Mouse (Mus musculus): Measurements from ENCODE around the gene Irf2bp2. TPM values are rescaled to one million over a fixed set of nuclear protein-coding genes. Genes with fewer than 3 reads are reported as not detected.

Irf2bp2 gene
- polyA plus RNA-seq, 1 experiment from 2014 or later, result 3.3 TPM

GRCm38 (mm10) chr8:126566446-126567062 is 27.2 kb downstream of the Irf2bp2 start:
- Histone ChIP-seq H3K4me1 (replicated peaks) (peaks cover 57% of the 10 kb centered on the region), H3K9me3 (no peaks in the 10 kb centered on the region), H3K4me3 (0 out of 2 replicates have a peak overlapping the region, but pooled peaks have one; percentile 6), H3K27me3 (ENCODE audit: insufficient read depth, poor library complexity, severe bottlenecking) (no peaks in the 10 kb centered on the region), H3K36me3 (no peaks in the 10 kb centered on the region), H3K27ac (peak overlapping the region; percentile 86)
- WGBS, result 9% methylated on average over 14 of the region's 14 CpGs
- peak; percentile 60 for DNase-seq (ENCODE audit: low spot score)

DNA sequence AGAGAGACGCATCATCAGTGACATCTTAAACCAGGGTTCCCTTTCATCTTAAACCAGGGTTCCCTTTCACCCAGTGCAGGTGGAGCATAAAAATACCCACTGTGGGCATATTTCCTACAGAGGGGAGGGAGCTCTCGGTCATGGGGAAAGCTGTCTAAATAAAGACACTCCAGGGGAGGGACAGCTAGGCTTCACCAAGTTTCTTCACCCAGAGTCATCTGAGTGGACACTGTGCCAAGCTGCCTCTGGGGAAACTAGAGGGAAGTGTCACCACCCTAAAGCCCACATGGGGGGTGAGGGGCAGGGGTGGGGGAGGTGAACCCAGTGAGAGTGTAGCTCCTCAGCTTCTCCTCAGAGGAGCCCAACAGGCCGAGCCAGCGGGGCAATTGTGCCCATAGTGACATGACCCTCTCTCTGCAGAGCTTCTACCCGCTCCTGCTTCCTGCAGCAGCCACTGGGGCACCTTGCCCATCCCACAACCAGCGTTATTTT is 27.8 kb downstream of the Irf2bp2 start:
- DNase-seq (ENCODE audit: low spot score), result no peak
- Histone ChIP-seq H3K4me3 (0 out of 2 replicates have a peak overlapping the region, but pooled peaks have one; percentile 6), H3K9me3 (0 out of 2 replicates have a peak, but pooled peaks cover 3% of the 10 kb centered on the region), H3K27me3 (ENCODE audit: insufficient read depth, poor library complexity, severe bottlenecking) (no peaks in the 10 kb centered on the region), H3K4me1 (replicated peaks) (peaks cover 54% of the 10 kb centered on the region), H3K36me3 (no peaks in the 10 kb centered on the region), H3K27ac (peak overlapping the region; percentile 86)
- 56% methylated on average over 6 of the region's 6 CpGs for WGBS

GRCm38 (mm10) chr8:126565231-126565781 is 28.5 kb downstream of the Irf2bp2 start:
- H3K4me3 ChIP-seq, result no peak overlapping the region
- no peak for DNase-seq (ENCODE audit: low spot score)
- H3K9me3 ChIP-seq, result 0 out of 2 replicates have a peak, but pooled peaks cover 3% of the 10 kb centered on the region
- WGBS, result 85% methylated on average over 6 of the region's 6 CpGs
- H3K27ac ChIP-seq, result peak overlapping the region; percentile 37; the same call in 1 of the 2 replicates
- H3K36me3 ChIP-seq, result no peaks in the 10 kb centered on the region
- peaks cover 47% of the 10 kb centered on the region for H3K4me1 ChIP-seq (replicated peaks)
- no peaks in the 10 kb centered on the region for H3K27me3 ChIP-seq (ENCODE audit: insufficient read depth, poor library complexity, severe bottlenecking)

GRCm38 (mm10) chr8:126564551-126565154 is 29.1 kb downstream of the Irf2bp2 start:
- Histone ChIP-seq H3K9me3 (0 out of 2 replicates have a peak, but pooled peaks cover 3% of the 10 kb centered on the region), H3K36me3 (no peaks in the 10 kb centered on the region), H3K4me3 (no peak overlapping the region), H3K27ac (peak overlapping the region; percentile 42), H3K4me1 (replicated peaks) (peaks cover 40% of the 10 kb centered on the region), H3K27me3 (ENCODE audit: insufficient read depth, poor library complexity, severe bottlenecking) (no peaks in the 10 kb centered on the region)
- DNase-seq (ENCODE audit: low spot score), result no peak
- 78% methylated on average over 9 of the region's 9 CpGs for WGBS

DNA sequence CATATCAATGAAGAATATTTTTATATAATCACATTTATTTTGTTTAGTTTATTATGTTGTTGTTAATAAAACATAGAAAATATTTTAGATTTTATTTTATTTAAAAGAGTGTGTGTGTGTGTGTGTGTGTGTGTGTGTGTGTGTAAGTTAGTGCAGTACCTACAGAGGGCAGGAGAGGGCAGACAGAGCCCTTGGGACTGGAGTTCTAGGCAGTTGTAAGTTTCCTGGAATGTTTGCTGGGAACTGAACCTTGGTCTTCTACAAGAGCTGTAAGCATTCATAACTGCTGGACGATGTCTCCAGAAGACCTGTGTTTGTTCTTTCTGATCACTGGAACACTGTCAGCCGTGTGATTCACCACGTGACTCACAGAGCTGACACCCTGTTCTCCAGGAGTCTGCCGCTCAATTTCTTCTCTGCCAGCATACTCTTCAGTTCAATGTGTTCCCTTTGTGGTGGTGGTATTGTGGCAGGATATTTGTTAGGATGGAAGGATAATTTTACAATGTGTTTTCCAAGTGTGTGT is 32.4 kb downstream of the Irf2bp2 start:
- H3K4me3 ChIP-seq, result no peak overlapping the region
- 94% methylated on average over 4 of the region's 4 CpGs for WGBS
- no peaks in the 10 kb centered on the region for H3K27me3 ChIP-seq (ENCODE audit: insufficient read depth, poor library complexity, severe bottlenecking)
- H3K9me3 ChIP-seq, result 0 out of 2 replicates have a peak, but pooled peaks cover 3% of the 10 kb centered on the region
- H3K27ac ChIP-seq, result no peak overlapping the region
- DNase-seq (ENCODE audit: low spot score), result no peak
- peaks cover 25% of the 10 kb centered on the region for H3K4me1 ChIP-seq (replicated peaks)
- no peaks in the 10 kb centered on the region for H3K36me3 ChIP-seq

GRCm38 (mm10) chr8:126558400-126558953 is 35.3 kb downstream of the Irf2bp2 start:
- Histone ChIP-seq H3K4me1 (replicated peaks) (peaks cover 10% of the 10 kb centered on the region), H3K9me3 (0 out of 2 replicates have a peak, but pooled peaks cover 3% of the 10 kb centered on the region), H3K36me3 (no peaks in the 10 kb centered on the region), H3K27ac (0 out of 2 replicates have a peak overlapping the region, but pooled peaks have one; percentile 46), H3K4me3 (no peak overlapping the region), H3K27me3 (ENCODE audit: insufficient read depth, poor library complexity, severe bottlenecking) (no peaks in the 10 kb centered on the region)
- no peak for DNase-seq (ENCODE audit: low spot score)
- WGBS, result 92% methylated on average over 13 of the region's 13 CpGs

DNA sequence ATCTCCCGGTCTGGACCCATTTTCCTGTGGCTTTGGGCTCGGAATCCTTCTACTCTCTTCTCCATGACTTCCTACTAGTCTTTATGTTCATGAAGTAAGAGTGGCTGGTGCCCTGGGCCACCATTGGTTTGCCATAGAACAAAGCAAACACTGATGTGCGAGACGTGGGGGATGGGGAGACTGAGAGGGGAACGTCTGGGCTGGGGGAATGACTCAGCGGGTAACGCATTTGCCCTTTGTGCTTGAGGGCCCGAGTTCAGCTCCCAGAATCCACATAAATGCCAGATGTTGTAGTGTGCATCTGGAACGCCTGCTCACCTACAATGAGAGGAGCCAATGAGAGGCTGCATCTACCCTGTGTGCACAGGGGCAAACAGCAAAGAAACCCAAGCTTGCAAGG is 36.4 kb downstream of the Irf2bp2 start:
- H3K9me3 ChIP-seq, result 0 out of 2 replicates have a peak, but pooled peaks cover 3% of the 10 kb centered on the region
- WGBS, result 28% methylated on average over 9 of the region's 9 CpGs
- no peak overlapping the region for H3K4me3 ChIP-seq
- peak overlapping the region; percentile 73 for H3K27ac ChIP-seq
- peak; percentile 61 for DNase-seq (ENCODE audit: low spot score)
- H3K27me3 ChIP-seq (ENCODE audit: insufficient read depth, poor library complexity, severe bottlenecking), result no peaks in the 10 kb centered on the region
- peaks cover 10% of the 10 kb centered on the region for H3K4me1 ChIP-seq (replicated peaks)
- H3K36me3 ChIP-seq, result no peaks in the 10 kb centered on the region

DNA sequence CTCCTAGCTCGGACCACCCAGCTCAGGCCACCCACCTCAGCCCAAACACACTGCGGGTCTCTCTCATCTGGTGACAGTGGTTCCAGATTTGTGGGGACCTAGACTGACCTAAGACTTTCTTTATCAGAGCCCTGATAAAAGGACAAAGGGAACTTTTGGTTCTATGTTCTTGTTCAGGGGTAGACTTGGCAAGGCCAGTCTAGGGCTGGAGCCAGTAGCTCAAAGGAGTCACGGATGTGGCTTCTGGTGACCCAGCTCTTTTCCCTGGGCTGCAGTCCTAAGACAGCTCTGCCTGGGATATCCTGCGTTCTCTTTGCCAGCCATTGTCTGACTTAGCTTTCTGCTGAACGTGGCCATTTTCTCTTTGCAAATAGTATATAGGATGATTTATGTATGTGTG is 37.1 kb downstream of the Irf2bp2 start:
- 91% methylated on average over 5 of the region's 5 CpGs for WGBS
- 0 out of 2 replicates have a peak overlapping the region, but pooled peaks have one; percentile 73 for H3K27ac ChIP-seq
- no peak for DNase-seq (ENCODE audit: low spot score)

DNA sequence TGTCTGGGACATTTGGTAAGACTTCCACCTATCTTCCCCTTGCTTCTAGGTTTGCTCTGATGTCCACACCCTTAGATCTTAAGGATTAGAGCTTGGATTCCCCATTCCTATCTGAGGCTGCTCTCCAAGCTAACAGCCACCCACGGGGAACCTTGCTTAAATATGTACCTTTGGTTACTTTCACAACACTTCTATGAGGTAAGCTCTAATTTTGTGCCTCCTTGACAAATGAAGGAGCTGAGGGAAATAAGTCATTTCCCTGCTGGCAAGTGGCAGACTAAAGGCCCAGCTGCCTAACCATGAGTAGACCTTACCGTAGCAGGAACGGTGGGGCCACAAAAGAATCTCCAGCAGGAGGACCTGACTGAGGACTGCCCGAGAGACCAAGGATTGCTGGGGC is 39.0 kb downstream of the Irf2bp2 start:
- no peak for DNase-seq (ENCODE audit: low spot score)
- H3K9me3 ChIP-seq, result no peaks in the 10 kb centered on the region
- no peaks in the 10 kb centered on the region for H3K36me3 ChIP-seq
- peaks cover 10% of the 10 kb centered on the region for H3K4me1 ChIP-seq (replicated peaks)
- H3K27me3 ChIP-seq (ENCODE audit: insufficient read depth, poor library complexity, severe bottlenecking), result no peaks in the 10 kb centered on the region
- H3K4me3 ChIP-seq, result no peak overlapping the region
- WGBS, result 92% methylated on average over 4 of the region's 4 CpGs
- no peak overlapping the region for H3K27ac ChIP-seq

More for the DNA sequence above, 37.1 kb downstream of the Irf2bp2 start:
- H3K36me3 ChIP-seq, result no peaks in the 10 kb centered on the region
- peaks cover 10% of the 10 kb centered on the region for H3K4me1 ChIP-seq (replicated peaks)
- no peaks in the 10 kb centered on the region for H3K27me3 ChIP-seq (ENCODE audit: insufficient read depth, poor library complexity, severe bottlenecking)
- H3K9me3 ChIP-seq, result 0 out of 2 replicates have a peak, but pooled peaks cover 3% of the 10 kb centered on the region
- H3K4me3 ChIP-seq, result no peak overlapping the region

DNA sequence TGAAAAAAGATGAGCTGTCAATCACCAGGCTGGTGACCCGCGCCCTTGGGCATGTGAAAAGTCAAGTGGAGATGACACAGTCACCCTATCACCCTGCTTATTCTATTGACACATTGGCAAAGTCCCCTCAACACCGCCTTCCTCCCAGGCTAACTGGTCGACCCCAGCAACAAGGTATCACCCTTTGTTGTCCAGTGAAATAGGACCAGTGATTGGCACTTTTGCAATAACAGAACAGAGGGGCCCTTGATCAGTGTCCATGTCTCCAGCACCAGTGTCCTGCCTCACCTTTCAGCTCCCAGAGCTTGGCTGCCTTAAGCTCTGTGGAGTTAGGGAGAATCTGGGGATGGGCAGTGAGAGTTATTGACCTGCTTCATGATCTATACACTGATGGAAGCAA is 41.9 kb downstream of the Irf2bp2 start:
- no peaks in the 10 kb centered on the region for H3K27me3 ChIP-seq (ENCODE audit: insufficient read depth, poor library complexity, severe bottlenecking)
- H3K27ac ChIP-seq, result no peak overlapping the region
- H3K4me3 ChIP-seq, result no peak overlapping the region
- no peaks in the 10 kb centered on the region for H3K36me3 ChIP-seq
- WGBS, result 81% methylated on average over 4 of the region's 4 CpGs
- peaks cover 6% of the 10 kb centered on the region for H3K4me1 ChIP-seq (replicated peaks)
- no peak for DNase-seq (ENCODE audit: low spot score)
- H3K9me3 ChIP-seq, result no peaks in the 10 kb centered on the region

- Histone ChIP-seq H3K27ac (no peak overlapping the region), H3K4me3 (no peak overlapping the region), H3K4me1 (replicated peaks) (peaks cover 12% of the 10 kb centered on the region), H3K27me3 (ENCODE audit: insufficient read depth, poor library complexity, severe bottlenecking) (no peaks in the 10 kb centered on the region), H3K9me3 (no peaks in the 10 kb centered on the region), H3K36me3 (no peaks in the 10 kb centered on the region)
- no peak for DNase-seq (ENCODE audit: low spot score)
- 81% methylated on average over 5 of the region's 5 CpGs for WGBS
These were observed 42.8 kb downstream of the Irf2bp2 start for GRCm38 (mm10) chr8:126550944-126551357.

DNA sequence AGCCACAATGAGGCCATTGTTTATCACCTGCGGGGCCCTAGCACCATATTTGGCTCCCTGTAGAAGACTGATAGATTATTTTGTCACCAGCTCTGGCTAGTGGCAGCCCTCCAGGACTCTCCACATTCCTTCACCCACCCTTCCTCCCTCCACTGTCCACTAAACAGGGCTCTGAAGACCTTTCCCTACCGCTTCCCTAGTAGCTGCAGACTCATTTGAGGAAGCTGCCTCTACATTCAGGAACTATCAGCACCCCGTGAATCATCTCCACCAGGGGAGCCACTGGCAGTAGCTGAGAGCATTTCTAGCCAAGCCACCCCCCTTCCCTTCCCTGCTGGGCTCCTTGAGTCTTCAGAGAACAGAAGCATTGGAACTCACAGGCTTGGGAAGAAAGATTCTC is 45.9 kb downstream of the Irf2bp2 start:
- H3K36me3 ChIP-seq, result no peaks in the 10 kb centered on the region
- H3K4me1 ChIP-seq (replicated peaks), result peaks cover 22% of the 10 kb centered on the region
- H3K9me3 ChIP-seq, result no peaks in the 10 kb centered on the region
- no peak overlapping the region for H3K4me3 ChIP-seq
- H3K27me3 ChIP-seq (ENCODE audit: insufficient read depth, poor library complexity, severe bottlenecking), result no peaks in the 10 kb centered on the region
- no peak overlapping the region for H3K27ac ChIP-seq
- WGBS, result 58% methylated on average over 3 of the region's 3 CpGs
- no peak for DNase-seq (ENCODE audit: low spot score)

Measured in hindbrain, embryonic 10.5 days (tissue).